Mouse (Mus musculus) NIH3T3 (cell line): Measurements from ENCODE around the gene Mettl27.
A peak's percentile ranks its signal among the peaks of the same experiment; 100 is the strongest.
"Not testable (repeated sequence)": the region's sequence is repeated elsewhere in the genome, so short reads cannot be mapped to it uniquely, and the experiment has no call there.

ENCODE experiments used
- DNase-seq: peaks from one replicate; pipeline ENCODE4 v3.0.0-alpha.2; 2012; ENCODE audit warnings: low read depth

Mettl27 gene

GRCm38 (mm10) chr5:134921106-134921505, 11.1 kb upstream of the Mettl27 start:
- no peak for DNase-seq

- no peak for DNase-seq
These were observed 9.0 kb upstream of the Mettl27 start for GRCm38 (mm10) chr5:134923141-134923540.

GRCm38 (mm10) chr5:134926726-134927125, 5.4 kb upstream of the Mettl27 start:
- no peak for DNase-seq

- DNase-seq: no peak
These were observed 2.2 kb upstream of the Mettl27 start for GRCm38 (mm10) chr5:134929988-134930387.

- peak; percentile 90 for DNase-seq
These were observed 722 bp downstream of the Mettl27 start for GRCm38 (mm10) chr5:134932903-134933276.

GRCm38 (mm10) chr5:134933281-134933680, 1.1 kb downstream of the Mettl27 start:
- no peak for DNase-seq

GRCm38 (mm10) chr5:134933686-134934085, 1.5 kb downstream of the Mettl27 start:
- not testable (repeated sequence) for DNase-seq

GRCm38 (mm10) chr5:134934666-134935065, 2.5 kb downstream of the Mettl27 start:
- no peak for DNase-seq

GRCm38 (mm10) chr5:134936051-134936450, 3.9 kb downstream of the Mettl27 start:
- DNase-seq: no peak

- no peak for DNase-seq
These were observed 4.5 kb downstream of the Mettl27 start for GRCm38 (mm10) chr5:134936626-134937185.

GRCm38 (mm10) chr5:134939069-134939468, 6.9 kb downstream of the Mettl27 start:
- DNase-seq: no peak

- DNase-seq: not testable (repeated sequence)
These were observed 7.4 kb downstream of the Mettl27 start for GRCm38 (mm10) chr5:134939554-134939953.

GRCm38 (mm10) chr5:134941472-134942209, 9.5 kb downstream of the Mettl27 start:
- DNase-seq: peak; percentile 37

- DNase-seq: peak; percentile 52
These were observed 10.6 kb downstream of the Mettl27 start for GRCm38 (mm10) chr5:134942740-134943139.

- DNase-seq: no peak
These were observed 12.0 kb downstream of the Mettl27 start for GRCm38 (mm10) chr5:134944179-134944578.

- no peak for DNase-seq
These were observed 13.2 kb downstream of the Mettl27 start for GRCm38 (mm10) chr5:134945266-134945959.

- DNase-seq: no peak
These were observed 14.1 kb downstream of the Mettl27 start for GRCm38 (mm10) chr5:134946063-134946856.

- DNase-seq: peak; percentile 35
These were observed 14.7 kb downstream of the Mettl27 start, which contains the start of gene Cldn4 for GRCm38 (mm10) chr5:134946857-134947255. TSS of gene Cldn4 (minus strand) at chr5:134946934.

- no peak for DNase-seq
These were observed 15.4 kb downstream of the Mettl27 start for GRCm38 (mm10) chr5:134947420-134948084.

- DNase-seq: no peak
These were observed 15.9 kb downstream of the Mettl27 start for GRCm38 (mm10) chr5:134948085-134948439.

- DNase-seq: no peak
These were observed 19.1 kb downstream of the Mettl27 start for GRCm38 (mm10) chr5:134951053-134951884.
